Mouse (Mus musculus): ENCODE measurements around the gene Gm13083. TPM values are rescaled to one million over a fixed set of nuclear protein-coding genes. Genes with fewer than 3 reads are reported as not detected.
"Not testable (repeated sequence)": the region's sequence is repeated elsewhere in the genome, so short reads cannot be mapped to it uniquely, and the experiment has no call there.

Gm13083 gene
- total RNA-seq (2021): not detected
- long read RNA-seq, experiment 1: 0 reads
- long read RNA-seq, experiment 2: 0 reads

DNA sequence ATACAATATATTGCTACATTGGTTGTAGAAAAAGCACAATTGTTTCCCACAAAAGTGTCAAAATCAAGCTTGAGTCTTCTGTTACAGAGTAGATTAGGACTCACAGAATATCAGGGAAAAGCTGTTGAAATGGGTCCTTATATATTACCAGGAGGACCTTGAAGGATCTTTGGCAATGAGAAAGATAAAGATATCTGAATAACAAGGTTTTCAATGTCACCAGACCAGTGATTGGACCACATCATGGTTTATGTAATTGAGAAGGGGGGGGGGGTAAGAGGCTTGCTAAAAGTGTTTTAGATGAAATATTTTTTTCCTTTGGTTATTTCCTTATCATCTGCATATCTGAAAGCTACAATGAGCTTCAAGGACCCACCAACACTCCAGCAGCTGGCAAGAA lies at the start of gene Gm13083:
Gene Gm13083, plus strand, starts transcription at position 301 of the 400 bp plus-strand sequence.
- intact Hi-C loops (cut with DNase I); DNase-seq (ENCODE audit: low spot score in 2 of 2): not testable (repeated sequence)

DNA sequence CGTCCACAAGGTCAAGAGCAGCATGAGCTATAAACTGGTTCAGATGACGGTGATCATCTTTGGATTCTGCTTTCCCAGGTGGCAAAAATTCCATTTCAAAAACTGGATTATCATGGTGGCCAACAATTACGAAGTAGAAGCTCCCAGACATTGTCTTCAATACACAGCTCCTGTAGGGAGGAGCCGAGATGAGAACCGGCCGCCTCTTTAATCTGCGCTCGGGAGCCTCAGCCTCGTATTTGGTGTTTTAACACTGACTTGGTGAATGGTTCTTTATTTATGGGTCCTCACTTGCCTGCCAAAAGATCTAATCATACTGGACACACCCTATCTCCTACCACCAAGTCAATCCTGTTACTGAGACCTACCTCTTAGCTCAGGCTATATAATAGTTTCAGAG lies 2.9 kb upstream of the Gm13083 start:
- intact Hi-C loops (cut with DNase I); DNase-seq (ENCODE audit: low spot score in 2 of 2): not testable (repeated sequence)

DNA sequence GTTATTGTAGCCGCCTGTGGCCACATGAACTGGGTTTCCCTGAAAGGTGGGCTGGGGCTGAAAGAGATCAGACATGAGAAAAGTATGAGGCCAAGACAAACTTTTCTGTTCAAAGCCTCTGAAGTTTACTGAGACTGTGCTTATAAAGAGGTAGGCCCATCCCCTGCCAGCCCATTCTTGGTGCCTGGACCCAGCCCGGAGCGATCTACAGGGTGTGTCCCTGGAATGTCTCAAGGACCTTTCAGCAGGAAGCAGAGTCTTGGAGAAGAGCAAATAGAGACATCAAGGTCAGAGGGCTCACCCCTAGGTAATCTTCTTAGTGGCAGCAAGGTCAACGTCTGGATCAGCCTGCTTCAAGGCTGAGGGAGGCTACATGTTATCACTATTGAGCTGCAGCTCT lies 3.3 kb downstream of the Gm13083 start:
- DNase-seq (ENCODE audit: low spot score in 2 of 2); intact Hi-C loops (cut with DNase I): not testable (repeated sequence)

DNA sequence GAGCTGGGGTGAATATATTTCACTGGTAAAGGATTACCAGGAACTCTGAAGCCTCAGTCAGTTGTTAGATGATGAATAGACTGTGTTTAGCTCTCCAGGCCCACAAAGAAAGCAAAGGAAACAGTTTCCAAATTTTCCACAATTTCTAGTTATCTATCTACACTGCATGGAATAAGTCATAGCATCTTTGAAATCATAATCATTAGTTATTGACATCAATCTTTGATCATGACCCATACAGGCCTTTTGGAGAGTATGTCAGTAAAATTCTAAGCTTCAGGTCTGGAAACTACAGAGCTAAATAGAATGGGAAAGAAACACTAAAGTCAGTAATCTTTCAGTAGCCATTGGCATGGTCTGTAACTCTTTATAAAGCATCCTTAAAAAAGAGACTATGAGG lies 42.3 kb downstream of the Gm13083 start, which contains the start of gene Gm13088:
Gene Gm13088, minus strand, starts transcription at position 101 of the 400 bp plus-strand sequence.
- DNase-seq (ENCODE audit: low spot score in 2 of 2); intact Hi-C loops (cut with DNase I): not testable (repeated sequence)

Other genes starting within 250 kb of the Gm13083 start
- under 1 TPM in 1 of 2 experiments, not detected in 1; 0.11 TPM for gene Pramel1, start 220.6 kb upstream of the Gm13083 start, total RNA-seq (2021)
- 10 to 100 TPM; 10.0 to 12.1 TPM for gene Pramef8, start 202.6 kb upstream of the Gm13083 start, total RNA-seq (2021)
- not detected for gene Oog4, start 164.7 kb upstream of the Gm13083 start, total RNA-seq (2021)
- not detected for gene Gm13043, start 103.7 kb upstream of the Gm13083 start, total RNA-seq (2021)
- not detected for gene Gm13040, start 79.0 kb upstream of the Gm13083 start, total RNA-seq (2021)
- not detected for gene BC080695, start 63.3 kb upstream of the Gm13083 start, total RNA-seq (2021)
- gene Gm13057, start 63.3 kb upstream of the Gm13083 start, total RNA-seq (2021): not detected
- not detected for gene Gm13088, start 42.2 kb downstream of the Gm13083 start, total RNA-seq (2021)
- not detected for gene Gm13089, start 87.7 kb downstream of the Gm13083 start, total RNA-seq (2021)
- not detected for gene Gm13078, start 104.5 kb downstream of the Gm13083 start, total RNA-seq (2021)
- gene Gm13023, start 174.3 kb downstream of the Gm13083 start, total RNA-seq (2021): not detected
- gene Gm13084, start 201.1 kb downstream of the Gm13083 start, total RNA-seq (2021): not detected
- not detected for gene Gm13103, start 231.5 kb downstream of the Gm13083 start, total RNA-seq (2021)